Mouse (Mus musculus) ES-E14 (cell line): ENCODE measurements at regions not wholly inside any gene's neighbourhood (a gene's known extent, or its start where the extent isn't known, plus 50 kb on each side); places are given as distances from the start of the nearest gene placed in this dataset.

Experiments used
- DNase-seq: peaks from one replicate; pipeline ENCODE4 v3.0.0-alpha.2; 2013; ENCODE audit warnings: low read depth, low spot score
- H3K27ac ChIP-seq: 2 replicates; pipeline ENCODE4 v1.5.1; 2012; ENCODE audit warnings: low read depth, mild to moderate bottlenecking, low read length, moderate library complexity, mixed read lengths; ENCODE audit not compliant: poor library complexity, insufficient read depth, severe bottlenecking
- H3K36me3 ChIP-seq: 2 replicates; pipeline ENCODE4 v1.6.1; 2012; ENCODE audit warnings: mild to moderate bottlenecking, low read length, moderate library complexity, mixed read lengths; ENCODE audit not compliant: control insufficient read depth, poor library complexity, insufficient read depth, severe bottlenecking
- H3K4me1 ChIP-seq, 2 experiments: fragments of 150-350 bp in 1 of 2; sonication (generic) in 1 of 2; 2 replicates each; pipeline ENCODE4 v1.6.1; 2012; ENCODE audit warnings: low read length in 2 of 2, mild to moderate bottlenecking in 1 of 2, mixed read lengths in 1 of 2; ENCODE audit not compliant: control insufficient read depth in 2 of 2, insufficient read depth in 2 of 2, poor library complexity in 1 of 2
- H3K4me3 ChIP-seq, 2 experiments: fragments of 150-350 bp in 1 of 2; sonication (generic) in 1 of 2; 2 replicates each; pipeline ENCODE4 v1.5.1; 2012; ENCODE audit warnings: low read length in 2 of 2, low read depth in 1 of 2, mild to moderate bottlenecking in 1 of 2, mixed read lengths in 1 of 2; ENCODE audit not compliant: insufficient read depth in 1 of 2, poor library complexity in 1 of 2, severe bottlenecking in 1 of 2
- H3K9ac ChIP-seq: 2 replicates; pipeline ENCODE4 v1.6.1; 2012; ENCODE audit warnings: low read depth, mild to moderate bottlenecking, low read length, mixed read lengths; ENCODE audit not compliant: poor library complexity, insufficient read depth, severe bottlenecking
- H3K9me3 ChIP-seq: fragments of 150-350 bp; sonication (generic); 2 replicates; pipeline ENCODE4 v1.6.1; 2012; ENCODE audit warnings: low read depth, mild to moderate bottlenecking, low read length; ENCODE audit not compliant: control insufficient read depth, insufficient read depth
- CHD2 ChIP-seq: IDR thresholded peaks from 2 replicates; pipeline ENCODE4 v1.6.1; 2014; ENCODE audit warnings: mild to moderate bottlenecking, low read depth, low read length, inconsistent platforms
- HCFC1 ChIP-seq: IDR thresholded peaks from 2 replicates; pipeline ENCODE4 v1.6.1; 2012; ENCODE audit warnings: low read length, inconsistent platforms, borderline replicate concordance; ENCODE audit not compliant: insufficient read depth
- MAFK ChIP-seq: IDR thresholded peaks from 2 replicates; pipeline ENCODE4 v1.6.1; 2014; ENCODE audit warnings: mild to moderate bottlenecking, low read depth, low read length, inconsistent platforms; ENCODE audit not compliant: insufficient read depth
- ZC3H11A ChIP-seq: IDR thresholded peaks from 2 replicates; pipeline ENCODE4 v1.6.1; 2012; ENCODE audit warnings: low read depth, mild to moderate bottlenecking, inconsistent platforms, low read length, borderline replicate concordance
- ZNF384 ChIP-seq: IDR thresholded peaks from 2 replicates; pipeline ENCODE4 v1.6.1; 2012; ENCODE audit warnings: low read depth, low read length, inconsistent platforms
- in situ Hi-C, 2 experiments: fragments of 600-800 bp; cut with MboI; formaldehyde crosslinking; loops; one replicate each; pipeline ENCODE4 v1.15.1; 2025; ENCODE audit warnings: low sequenced_read_pairs in 2 of 2, inconsistent platforms in 1 of 2; ENCODE audit not compliant: unreplicated experiment in 2 of 2

GRCm38 (mm10) chr1:94140518-94140917, 88.2 kb upstream of the Pdcd1 start:
- H3K9me3 ChIP-seq = no peaks in the 10 kb centered on the region
- H3K4me3 ChIP-seq = no peak overlapping the region
- TF ChIP-seq ZNF384 (no peak), ZC3H11A (no peak), MAFK (no peak), HCFC1 (no peak), CHD2 (no peak)
- H3K27ac ChIP-seq = no peak overlapping the region
- DNase-seq = no peak
- no peaks in the 10 kb centered on the region for H3K36me3 ChIP-seq
- in situ Hi-C loops = no loop called here
- no peak overlapping the region for H3K9ac ChIP-seq
- no peaks in the 10 kb centered on the region for H3K4me1 ChIP-seq

GRCm38 (mm10) chr1:94139445-94140062, 87.2 kb upstream of the Pdcd1 start:
- peak; percentile 21 for DNase-seq
- no peaks in the 10 kb centered on the region for H3K36me3 ChIP-seq

GRCm38 (mm10) chr1:94136731-94137130, 84.4 kb upstream of the Pdcd1 start:
- TF ChIP-seq ZC3H11A = no peak
- TF ChIP-seq HCFC1 = no peak
- TF ChIP-seq ZNF384 = no peak
- TF ChIP-seq MAFK = no peak
- no peak for TF ChIP-seq CHD2
- H3K9me3 ChIP-seq = no peaks in the 10 kb centered on the region
- no peak overlapping the region for H3K9ac ChIP-seq
- no peak for DNase-seq
- no peak overlapping the region for H3K27ac ChIP-seq
- no peak overlapping the region for H3K4me3 ChIP-seq
- in situ Hi-C loops = no loop called here
- H3K4me1 ChIP-seq = no peaks in the 10 kb centered on the region
- H3K36me3 ChIP-seq = no peaks in the 10 kb centered on the region

More at GRCm38 (mm10) chr1:94139445-94140062, 87.2 kb upstream of the Pdcd1 start:
- Histone ChIP-seq H3K4me1 (no peaks in the 10 kb centered on the region), H3K4me3 (no peak overlapping the region), H3K9ac (no peak overlapping the region), H3K9me3 (no peaks in the 10 kb centered on the region), H3K27ac (no peak overlapping the region)
- TF ChIP-seq ZC3H11A (peak; percentile 75; the same call in 1 of the 2 replicates), CHD2 (no peak), ZNF384 (peak; percentile 66)
- in situ Hi-C loops = no loop called here
